Mouse (Mus musculus): ENCODE measurements around the gene Gm21976.
A peak's percentile ranks its signal among the peaks of the same experiment; 100 is the strongest.

Gene Gm21976

GRCm38 (mm10) chr13:98297883-98298482 lies 18.3 kb downstream of the Gm21976 start:
- DNase-seq (ENCODE audit: low read depth, low spot score): peak; percentile 13

GRCm38 (mm10) chr13:98298833-98299758 lies 19.4 kb downstream of the Gm21976 start:
- peak; percentile 82 for DNase-seq (ENCODE audit: low read depth, low spot score)

DNA sequence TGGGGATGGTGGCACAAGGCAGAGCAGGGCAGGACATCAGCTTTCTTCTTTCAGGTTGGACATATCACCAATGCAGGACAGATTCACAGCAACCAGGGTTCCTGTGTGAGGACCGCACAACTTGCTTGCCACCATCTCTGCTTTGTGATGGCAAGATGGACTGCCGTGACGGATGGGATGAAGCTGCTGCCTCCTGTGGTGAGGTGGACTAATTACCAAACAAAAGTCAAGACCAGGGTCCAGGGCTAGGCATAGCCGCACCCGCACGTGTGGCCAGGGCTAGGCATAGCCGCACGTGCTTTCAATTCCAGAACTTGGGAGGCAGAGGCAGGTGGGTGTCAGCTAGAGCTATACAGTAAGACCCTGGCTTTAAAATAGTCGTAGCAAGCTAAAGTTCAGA lies 25.6 kb downstream of the Gm21976 start:
- no peak for DNase-seq (ENCODE audit: low read depth, low spot score)

GRCm38 (mm10) chr13:98306393-98306792 lies 26.7 kb downstream of the Gm21976 start:
- DNase-seq (ENCODE audit: low read depth, low spot score): no peak

- no peak for DNase-seq (ENCODE audit: low read depth, low spot score)
These were observed 27.3 kb downstream of the Gm21976 start for GRCm38 (mm10) chr13:98306852-98307475.

- no peak for DNase-seq (ENCODE audit: low read depth, low spot score)
These were observed 28.3 kb downstream of the Gm21976 start for GRCm38 (mm10) chr13:98308004-98308403.

DNA sequence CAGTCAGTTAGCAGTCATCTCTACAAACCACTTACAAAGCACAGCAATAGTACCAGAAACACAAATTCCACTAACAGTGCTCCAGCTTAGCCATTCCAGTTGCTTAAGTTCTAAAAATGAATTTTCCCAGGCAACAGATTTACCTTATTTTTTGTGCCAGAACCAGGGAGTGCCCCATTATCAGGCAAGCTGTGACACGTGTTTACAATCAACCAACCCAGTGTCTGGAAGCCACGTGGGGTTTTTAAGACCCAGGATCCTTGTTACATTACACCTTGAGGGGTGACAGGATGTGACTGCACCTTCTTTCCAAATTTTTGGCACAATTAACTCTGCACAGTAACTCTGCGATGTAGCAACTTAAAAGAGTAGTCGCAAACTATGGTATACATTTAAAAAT lies 29.0 kb downstream of the Gm21976 start:
- no peak for DNase-seq (ENCODE audit: low read depth, low spot score)

- no peak for DNase-seq (ENCODE audit: low read depth, low spot score)
These were observed 31.9 kb downstream of the Gm21976 start for GRCm38 (mm10) chr13:98311597-98311996.

DNA sequence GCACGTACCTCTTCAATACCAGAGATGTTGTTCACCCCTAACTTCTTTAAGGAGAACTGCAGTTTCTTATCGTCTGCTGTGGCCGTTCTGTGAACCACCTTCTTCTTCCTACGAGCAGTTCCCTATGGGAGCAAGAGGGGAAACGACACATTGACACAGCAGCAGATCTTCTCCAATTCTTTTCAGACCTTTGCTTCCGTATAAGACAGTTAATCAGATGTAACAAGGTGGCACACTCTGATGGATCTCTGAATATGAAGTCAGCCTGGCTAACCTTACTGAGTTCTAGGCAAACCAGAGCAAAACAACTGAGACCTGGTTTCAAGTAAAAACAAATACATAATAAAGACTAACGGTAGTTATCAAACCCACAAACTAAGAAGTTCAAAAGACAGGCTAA lies 33.9 kb downstream of the Gm21976 start:
- no peak for DNase-seq (ENCODE audit: low read depth, low spot score)

GRCm38 (mm10) chr13:98315124-98315523 lies 35.4 kb downstream of the Gm21976 start:
- DNase-seq (ENCODE audit: low read depth, low spot score): no peak

DNA sequence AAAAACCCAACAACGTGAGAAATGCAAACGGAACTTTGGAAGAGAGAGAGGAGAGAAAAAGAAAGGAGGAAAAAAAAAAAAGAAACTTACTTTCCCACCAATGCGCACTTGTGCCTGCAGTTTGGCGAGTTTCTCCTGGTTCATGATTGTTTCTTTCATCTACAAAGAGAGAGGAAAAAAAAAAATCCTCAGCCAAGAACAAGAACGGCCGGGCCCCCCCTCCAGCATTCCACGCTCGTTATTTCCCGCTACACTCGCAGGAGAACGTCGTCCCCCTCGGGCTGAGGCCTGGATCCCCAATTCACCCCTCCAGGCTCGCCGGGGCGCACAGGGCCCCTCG lies 36.4 kb downstream of the Gm21976 start:
- no peak for DNase-seq (ENCODE audit: low read depth, low spot score)

DNA sequence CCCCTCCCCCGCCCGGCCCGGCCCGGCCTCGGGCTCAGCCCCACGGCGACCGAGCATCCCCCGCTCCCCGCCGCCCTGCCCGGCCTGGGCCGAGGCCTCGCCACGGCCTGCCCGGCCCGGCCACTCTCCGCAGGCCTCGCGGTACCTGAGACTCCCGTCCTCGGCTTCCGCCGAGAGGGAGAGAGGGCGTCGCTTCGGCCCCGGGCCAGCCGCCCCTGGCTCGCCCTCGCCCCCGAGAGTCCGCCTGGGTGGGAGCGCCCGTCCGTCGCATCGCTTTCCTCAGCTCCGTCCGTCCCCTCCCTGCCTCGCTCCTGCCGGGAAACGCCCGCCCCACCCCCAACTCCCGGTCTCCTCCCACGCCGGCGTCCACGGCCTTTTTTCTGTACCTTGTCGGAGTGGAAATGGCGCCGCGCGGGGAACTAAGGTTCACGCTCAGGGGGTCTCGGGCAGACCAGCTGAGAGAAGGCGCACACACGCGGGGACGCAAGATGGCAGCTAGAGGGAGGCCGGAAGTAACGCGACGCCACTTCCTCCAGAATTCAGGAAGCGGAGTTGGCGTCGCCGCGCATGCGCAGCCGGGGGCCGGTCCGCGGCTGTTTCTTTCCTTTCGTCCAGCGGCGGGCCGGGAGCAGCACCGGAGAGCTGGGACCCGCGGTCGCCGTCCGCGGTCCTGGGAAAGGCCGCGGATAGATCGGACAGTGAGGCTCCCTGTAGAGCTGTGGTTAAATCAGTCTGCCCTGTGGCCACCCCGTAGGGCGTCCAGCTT lies 37.0 kb downstream of the Gm21976 start, which contains the start of gene Btf3:
TSS of gene Btf3 (minus strand) at position 527 of the 766 bp plus-strand sequence.
- DNase-seq (ENCODE audit: low read depth, low spot score): peak; percentile 96

DNA sequence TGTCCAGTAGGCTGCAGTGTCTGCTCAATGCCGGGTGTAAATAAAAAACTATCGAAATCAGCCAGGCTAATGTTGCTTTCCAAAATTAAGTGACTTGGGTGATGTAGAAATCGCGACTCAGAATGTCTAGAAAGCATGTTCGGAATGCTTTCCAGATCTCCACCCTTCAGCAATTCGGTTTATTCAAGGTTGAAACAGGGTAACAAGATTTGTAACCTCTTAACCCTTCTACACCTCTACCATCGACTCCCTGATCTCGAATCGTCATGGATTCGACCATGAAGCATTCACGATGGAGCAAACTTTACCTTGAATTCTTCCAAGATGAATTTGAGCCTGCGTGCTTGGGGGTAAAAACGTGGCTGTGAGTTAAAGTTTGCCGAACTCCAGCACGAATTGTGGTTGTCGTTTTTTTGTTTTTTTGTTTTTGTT lies 37.6 kb downstream of the Gm21976 start:
- DNase-seq (ENCODE audit: low read depth, low spot score): no peak

GRCm38 (mm10) chr13:98317911-98318310 lies 38.2 kb downstream of the Gm21976 start:
- DNase-seq (ENCODE audit: low read depth, low spot score): no peak

GRCm38 (mm10) chr13:98325034-98325433 lies 45.3 kb downstream of the Gm21976 start:
- no peak for DNase-seq (ENCODE audit: low read depth, low spot score)

GRCm38 (mm10) chr13:98332106-98332505 lies 52.4 kb downstream of the Gm21976 start:
- DNase-seq (ENCODE audit: low read depth, low spot score): peak; percentile 60

DNA sequence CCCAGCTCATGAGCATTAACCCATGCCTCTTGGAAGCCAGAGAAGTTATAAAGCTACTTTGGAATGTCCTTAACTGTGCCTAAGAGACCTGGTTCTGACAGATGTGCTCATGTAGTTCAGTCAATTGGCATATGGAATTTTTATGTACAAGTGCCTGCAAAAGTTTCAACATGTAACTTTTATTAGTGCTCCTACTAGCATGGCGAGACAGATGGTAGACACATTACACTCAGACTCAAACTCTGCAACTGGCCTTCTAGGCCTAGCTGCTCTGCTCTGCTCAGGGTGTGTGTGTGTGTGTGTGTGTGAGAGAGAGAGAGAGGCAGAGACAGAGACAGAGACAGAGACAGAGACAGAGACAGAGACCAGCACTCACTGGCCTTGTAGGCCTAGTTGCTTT lies 56.5 kb downstream of the Gm21976 start:
- DNase-seq (ENCODE audit: low read depth, low spot score): no peak

DNA sequence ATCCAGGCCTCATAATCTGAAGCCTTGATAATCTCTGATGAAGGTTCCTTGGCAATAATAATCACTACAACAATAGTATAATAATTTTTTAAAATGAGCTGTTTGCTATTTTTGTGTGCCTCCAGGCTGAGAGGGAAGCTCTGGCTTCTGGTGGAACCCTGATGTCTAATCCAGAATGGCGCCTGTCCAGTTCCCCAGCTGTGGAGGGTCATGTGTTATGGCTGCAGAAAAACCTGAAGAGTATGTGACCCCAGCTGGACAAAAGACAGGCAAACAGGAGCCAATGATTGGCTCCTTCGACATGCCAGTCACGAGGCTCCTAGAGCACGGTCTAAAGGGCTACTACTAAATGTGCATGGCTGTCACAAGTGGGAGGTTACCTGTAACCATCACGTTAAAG lies 60.8 kb downstream of the Gm21976 start:
- DNase-seq (ENCODE audit: low read depth, low spot score): no peak

DNA sequence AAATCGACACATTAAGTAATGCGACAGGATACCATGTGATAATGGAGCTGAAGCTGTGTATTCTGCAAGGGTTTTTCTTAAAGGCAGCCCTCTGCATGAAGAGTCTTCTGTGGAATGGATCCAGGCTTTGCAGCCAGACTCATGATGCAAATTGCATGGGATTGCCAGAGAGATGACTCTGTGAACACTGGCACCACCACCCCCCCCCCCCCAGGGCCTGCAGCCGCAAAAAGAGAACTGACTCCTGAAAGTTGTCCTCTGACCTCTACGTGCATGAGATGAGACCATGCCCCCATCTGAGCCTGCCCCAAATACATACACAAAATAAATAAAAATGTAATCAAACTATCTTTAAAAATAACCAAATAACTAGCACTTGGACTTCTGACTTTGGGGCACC lies 69.8 kb downstream of the Gm21976 start:
- DNase-seq (ENCODE audit: low read depth, low spot score): no peak

- DNase-seq (ENCODE audit: low read depth, low spot score): peak; percentile 55
These were observed 71.8 kb downstream of the Gm21976 start for GRCm38 (mm10) chr13:98351527-98351926.

GRCm38 (mm10) chr13:98352381-98352975 lies 72.8 kb downstream of the Gm21976 start:
- no peak for DNase-seq (ENCODE audit: low read depth, low spot score)
